Mouse (Mus musculus) right cerebral cortex, adult 18-20 months (tissue): ENCODE results near the gene Fam53b.

Experiments used
- DNase-seq: peaks from one replicate; pipeline ENCODE4 v3.0.0; 2022; ENCODE audit warnings: mixed read lengths

Fam53b gene

DNA sequence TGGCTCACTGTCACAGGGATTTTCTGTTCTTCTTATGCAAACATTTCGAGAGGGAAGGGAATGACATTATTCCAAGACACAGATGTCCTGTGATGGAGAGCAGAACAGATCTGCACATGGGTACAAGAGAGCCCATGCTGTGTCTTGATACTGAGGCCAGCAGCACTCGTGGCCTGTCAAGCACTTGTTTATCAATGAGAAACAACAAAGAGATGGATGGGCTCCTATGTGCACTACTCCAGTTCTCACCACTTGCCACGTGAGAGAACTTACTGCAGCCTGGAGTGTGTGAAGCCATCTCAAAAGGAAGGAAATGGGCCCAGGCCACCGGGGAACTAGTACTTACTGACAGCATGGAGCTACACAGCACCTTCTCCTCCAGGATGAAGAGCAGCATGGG lies 27.2 kb downstream of the Fam53b start:
- DNase-seq = no peak

DNA sequence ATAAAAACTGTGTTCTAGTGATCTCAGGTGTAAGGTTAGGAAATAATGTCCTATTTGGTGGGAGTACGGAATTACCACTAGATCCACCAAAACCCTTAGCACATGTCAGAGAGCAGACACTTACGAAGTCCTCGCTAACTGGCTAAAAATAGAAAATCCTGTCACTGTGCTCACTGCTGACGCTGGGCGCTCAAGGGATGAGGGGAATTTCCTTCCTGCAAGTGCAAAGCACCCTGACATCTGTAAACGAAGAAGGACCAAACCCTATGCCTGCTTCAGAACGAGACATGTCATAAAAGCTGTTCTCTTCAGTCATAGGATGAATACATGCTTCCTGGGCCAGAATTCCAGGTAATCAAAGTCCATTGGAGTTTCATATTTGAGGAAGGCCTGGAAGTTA lies 27.7 kb downstream of the Fam53b start:
- DNase-seq = no peak

DNA sequence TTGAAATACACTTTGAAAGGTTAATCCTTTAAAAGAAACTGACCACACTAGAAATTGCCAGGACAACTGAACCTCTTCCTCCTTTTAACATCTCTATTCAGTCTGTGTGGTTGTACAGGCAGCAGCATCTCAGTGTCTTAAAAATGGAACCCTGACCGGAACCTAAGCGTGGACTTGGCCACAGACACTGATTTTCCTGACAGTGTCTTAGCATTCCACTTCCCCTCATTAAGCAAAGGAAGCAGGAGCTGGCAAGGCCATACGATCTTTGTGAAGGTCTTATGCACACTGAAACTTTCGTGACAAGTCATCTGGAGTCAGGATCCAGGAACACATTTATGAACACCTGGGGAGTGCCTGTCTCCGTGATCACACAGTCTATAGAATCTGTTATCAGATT lies 29.6 kb downstream of the Fam53b start:
- DNase-seq = no peak

DNA sequence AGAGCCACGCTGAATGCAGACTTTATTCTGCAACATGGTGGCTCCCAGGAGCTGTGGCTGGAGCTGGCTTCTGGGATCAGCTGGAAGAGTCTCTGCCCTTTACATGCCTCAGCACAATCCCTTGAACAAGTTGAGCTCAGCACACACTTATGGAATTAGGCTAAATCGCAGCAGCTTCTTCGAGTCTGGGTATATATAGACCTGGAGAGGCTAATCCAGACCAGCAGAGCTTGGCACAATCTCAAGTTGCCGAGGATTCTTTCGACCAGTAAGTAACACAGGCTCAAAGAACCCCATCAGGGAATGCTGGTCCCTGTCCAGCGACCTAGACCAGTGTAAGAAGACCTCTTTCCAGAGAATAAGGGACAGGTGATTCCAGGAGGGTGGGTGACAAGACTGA lies 31.8 kb downstream of the Fam53b start:
- no peak for DNase-seq

DNA sequence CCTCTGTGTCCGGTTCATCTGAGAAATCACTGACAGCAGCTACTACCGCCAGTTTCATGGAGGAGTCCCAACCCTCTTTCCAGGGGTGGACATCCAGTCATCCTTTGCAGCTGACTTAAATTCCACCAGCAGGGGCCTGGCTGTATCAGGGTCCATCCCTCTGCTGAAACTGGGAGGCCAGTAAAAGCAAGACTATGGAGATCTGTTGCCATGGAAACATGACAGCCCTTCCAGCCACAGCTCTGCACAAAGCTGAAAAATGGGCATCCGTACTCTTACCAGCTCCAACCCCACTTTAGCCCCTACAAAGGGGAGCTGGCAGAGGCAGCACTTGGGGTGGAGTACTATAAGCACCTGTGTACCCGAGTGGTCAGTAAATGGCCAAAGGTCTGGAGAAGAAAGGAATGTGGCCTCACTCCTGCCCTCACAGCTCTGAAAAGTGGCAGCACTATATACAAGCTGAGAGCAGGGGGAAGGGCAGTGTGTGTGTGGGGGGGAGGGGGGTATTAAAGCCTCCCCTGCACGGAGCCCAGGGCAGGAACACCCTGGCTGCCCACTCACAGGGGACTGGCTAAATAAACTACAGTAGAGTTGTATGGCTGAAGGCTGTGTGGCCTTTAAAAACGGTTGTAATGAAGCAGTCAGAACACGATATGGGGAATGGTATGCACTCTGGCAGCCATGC lies 32.4 kb downstream of the Fam53b start:
- DNase-seq = no peak

DNA sequence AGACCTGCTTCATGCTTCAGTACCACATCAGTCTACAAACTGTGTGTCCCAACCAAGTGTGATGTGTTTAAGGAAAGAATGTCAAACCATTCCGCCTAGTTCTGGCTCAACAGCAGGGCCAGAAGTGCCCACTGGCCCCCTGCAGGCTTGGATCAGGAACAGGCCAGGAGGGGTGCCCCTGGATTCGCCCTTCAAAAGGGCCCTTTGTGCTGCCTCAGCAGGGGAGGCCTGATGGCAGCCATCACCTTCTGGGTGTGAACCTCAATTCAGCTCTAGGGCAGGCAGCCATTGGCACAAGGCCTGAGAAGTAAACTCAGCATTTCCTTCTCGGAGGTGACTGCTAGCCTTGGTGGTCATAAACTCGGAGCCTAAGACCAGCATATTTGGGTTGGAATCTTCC lies 33.1 kb downstream of the Fam53b start:
- no peak for DNase-seq

DNA sequence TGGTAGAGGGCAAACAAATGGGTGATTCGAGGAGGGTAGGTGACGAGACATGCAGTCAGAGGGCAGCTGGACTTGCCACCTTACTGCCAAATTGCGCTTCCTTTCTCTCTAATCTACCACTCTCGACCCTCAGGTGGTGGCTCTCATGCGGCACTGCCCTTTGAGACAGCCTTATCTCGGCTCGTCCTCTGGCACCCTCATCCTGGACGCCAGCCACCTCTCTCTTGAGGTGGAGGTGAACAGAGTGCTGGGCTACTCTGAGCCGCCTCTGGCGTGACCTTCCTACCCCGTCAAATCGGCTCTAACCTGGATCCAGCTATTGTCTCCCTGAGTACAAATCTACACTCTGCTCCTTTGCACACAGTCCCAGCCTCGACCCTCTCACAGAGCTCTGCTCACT lies 35.1 kb downstream of the Fam53b start:
- no peak for DNase-seq

DNA sequence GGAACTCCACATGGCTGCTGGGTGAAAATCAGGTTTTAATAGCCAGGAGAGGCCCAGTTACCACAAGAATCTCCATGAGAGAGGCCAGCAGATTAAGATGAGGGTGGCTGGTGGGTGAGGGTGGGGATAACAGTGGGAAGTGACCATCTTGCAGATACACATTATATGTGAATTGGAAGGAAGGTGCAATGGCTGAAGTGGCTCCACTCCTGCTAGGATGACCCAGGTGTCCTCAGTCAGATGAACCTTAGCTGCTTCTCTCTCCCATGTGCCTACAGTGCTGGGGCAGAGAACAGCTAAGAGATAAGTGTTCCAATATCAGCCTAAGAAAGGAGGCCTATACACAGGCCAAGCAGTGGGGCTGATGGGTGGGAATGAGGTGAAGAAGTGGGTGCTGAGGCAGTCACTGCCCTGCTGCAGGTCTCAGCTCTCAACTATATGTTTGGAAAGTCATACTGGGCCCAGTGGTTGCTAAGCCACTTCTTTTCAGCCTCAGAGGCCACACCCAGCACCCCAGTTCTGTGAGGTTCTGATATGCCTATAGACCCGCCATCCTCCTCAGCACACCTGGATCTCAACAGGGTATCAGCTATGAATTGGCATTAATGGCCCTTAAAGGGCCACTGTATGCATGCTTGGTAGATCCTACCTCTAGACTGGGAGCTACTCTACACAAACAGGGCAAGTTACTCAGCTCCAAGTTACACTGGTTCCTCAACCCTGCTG lies 35.8 kb downstream of the Fam53b start:
- DNase-seq = no peak

DNA sequence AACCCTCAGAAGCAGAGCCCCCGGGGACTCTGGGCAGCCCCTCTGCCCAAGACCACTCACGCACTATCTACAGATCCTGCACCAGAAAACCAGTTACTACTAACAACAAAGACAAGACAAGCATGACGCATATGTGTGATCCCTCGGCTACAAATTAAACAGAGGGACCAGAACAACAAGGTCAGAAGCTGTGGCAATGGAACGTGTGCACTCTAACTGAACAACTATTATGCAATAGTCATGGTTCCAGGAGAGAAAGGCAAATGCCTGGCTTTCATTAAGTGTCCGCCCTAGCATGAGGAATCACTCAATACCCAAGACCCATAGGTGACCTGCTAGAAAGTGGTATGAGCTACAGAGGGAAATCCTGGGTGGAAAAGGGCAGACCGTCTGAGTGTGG lies 36.6 kb downstream of the Fam53b start:
- no peak for DNase-seq

DNA sequence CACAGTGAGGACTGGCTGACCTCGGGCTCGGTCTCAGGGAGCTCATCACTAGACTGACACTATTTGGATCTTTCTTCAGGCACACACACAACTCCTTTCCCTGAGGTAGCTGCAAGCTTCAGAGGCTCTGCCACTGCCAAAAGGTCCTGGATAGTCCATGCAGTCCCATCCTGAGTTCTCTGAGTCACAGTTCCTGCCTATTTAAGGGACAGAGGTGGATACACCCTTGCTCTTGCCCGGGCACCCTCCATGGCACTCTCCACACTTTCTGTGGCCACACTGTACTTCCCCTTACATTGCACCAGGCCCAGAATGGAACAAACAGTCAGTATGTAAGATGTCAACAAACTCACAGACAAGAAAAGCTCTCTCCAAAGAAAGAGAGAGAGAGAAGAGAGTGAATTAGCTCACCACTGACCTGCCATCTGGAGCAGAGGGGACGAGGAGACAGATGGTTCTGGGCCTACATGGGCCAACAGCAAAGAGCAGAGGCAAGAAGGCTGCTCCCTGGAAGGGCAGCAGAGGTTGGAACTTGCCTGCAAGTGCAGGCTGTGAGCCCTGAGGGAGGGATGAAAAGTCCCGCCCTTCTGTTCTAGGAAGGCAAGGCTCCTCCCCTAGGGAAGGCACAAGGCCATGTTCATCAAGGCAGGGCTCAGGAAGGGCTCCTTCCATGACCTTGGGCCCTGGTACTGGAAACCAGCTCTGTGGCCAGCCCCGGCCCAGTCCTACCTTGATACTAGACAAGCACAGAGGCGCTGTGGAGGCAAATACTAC lies 37.2 kb downstream of the Fam53b start:
- no peak for DNase-seq

DNA sequence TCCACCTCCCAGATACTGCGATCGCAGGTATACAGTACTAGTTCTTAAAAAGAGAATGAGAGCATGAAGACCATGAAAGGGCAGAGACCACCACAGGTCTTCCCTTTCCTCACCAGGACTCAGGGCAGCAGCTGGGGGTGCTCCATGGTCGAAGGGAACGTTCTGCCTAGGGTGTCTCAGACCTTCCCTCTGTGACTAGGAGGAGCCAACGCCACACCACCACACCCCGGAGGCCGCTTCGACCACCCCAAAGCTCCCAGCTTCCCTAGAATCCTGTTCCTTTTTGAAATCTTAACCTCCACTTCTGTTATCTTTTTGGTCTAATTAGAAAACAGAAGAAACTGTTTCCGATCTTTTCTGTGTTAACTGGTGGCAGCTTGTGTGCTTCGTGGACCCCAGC lies 37.8 kb downstream of the Fam53b start:
- DNase-seq = no peak

DNA sequence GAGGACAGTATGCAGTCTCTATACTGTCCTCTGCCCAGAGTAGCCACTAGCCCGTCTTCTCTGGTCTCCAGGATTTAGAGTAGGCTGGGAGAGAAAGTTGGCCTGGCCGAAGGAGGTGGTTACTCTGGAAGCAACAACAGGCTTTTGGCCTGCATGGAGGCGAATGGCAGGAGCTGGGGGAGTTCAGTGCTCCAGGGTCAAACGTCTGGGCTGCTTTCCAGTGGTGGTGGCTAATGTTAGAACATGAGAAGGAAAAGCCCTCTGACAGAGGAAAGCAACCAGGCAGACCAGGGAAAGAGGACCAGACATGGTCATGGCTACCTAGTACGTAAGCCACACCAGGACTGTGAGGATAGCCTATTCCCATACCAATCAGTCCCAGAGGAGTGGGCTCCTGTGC lies 38.4 kb downstream of the Fam53b start:
- DNase-seq = no peak

DNA sequence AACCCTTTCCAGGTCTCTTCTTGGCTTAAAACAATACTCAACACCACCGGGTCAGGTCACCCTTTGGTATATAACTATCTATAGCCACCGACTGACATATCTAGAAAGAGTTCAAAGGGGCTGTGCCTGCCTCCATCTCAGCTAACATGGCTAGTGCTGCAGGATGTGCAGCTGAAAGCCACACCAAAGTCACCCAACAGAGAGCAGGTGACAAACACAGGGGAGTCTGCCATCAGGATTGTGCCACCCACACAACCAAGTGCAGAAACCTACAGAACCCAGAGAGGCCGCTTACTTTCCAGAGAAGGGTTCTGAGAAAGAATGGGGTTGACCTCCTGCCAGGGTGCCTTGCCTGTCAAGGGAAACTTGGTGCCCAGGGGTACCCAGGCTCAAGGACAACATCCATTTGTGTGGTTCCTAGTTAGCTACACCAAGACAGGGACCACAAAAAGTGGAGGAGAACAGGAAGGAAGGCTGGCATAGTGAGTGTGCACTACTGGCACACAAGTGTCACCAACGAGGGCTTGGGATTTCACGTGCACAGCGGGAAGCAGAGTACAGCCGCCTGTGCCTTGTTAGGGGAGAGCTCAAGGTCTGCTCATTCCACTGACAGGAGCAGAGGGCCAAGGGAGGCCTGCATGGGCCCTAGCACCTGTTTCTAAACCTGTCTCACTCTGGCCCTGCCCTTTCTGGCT lies 40.5 kb downstream of the Fam53b start:
- no peak for DNase-seq

DNA sequence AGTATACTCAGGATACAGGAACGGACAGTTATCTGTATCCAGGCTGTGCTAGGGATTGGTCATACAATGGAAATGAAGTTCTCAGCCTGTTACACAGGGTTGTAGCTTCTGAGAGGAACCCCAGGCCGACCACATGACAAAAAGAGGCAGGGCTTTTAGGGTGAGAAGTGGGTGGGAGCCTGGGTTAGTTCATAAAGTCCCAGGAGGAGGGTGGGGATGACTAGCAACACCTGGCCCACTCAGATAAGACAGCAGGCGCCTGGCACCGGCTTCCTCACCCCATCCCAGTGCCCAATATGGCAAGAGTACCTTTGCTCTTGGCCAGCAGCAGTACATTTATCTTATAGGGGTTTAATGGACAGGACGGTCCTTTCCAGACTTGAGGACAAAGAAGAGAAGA lies 41.2 kb downstream of the Fam53b start:
- no peak for DNase-seq

DNA sequence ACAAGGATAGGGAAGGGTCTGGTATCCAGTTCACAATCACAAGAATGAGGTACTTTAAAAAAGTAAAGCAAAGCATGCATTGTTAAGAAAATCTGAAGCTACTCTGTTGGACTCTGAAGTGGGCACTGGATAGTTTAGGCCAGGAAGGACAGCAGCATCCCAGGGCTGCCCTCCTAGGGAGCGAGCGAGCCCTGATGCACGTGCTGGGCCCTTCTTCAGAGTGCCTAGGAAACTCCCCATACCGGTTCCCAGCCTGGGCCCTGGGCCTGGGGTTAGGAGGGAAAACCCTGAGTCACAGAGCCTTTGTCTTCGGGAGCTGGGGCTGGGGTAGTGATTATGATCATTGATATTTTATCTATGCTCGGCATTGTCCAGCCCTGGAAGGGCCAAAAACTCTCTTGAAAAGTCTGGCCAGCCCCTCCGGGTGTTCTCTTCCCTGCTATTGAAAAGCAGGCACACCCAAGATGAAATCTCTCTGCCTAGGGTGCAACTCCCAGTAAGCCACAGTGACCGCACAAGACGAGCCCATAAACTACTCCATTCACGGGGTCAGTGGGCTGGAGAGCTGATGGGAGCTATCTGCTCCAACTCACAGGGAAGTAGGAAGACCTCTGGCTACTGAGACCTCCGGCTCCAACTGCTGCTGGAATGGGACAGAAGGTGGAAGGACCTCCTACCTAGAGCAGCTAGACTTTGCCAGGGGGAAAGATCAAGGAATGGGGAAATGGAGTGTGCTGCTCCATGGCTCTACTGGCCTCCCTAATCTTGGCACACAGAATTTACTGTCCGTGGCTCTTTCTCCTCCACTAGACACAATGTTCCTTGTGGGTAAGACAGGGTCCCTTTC lies 45.0 kb downstream of the Fam53b start:
- DNase-seq = no peak

DNA sequence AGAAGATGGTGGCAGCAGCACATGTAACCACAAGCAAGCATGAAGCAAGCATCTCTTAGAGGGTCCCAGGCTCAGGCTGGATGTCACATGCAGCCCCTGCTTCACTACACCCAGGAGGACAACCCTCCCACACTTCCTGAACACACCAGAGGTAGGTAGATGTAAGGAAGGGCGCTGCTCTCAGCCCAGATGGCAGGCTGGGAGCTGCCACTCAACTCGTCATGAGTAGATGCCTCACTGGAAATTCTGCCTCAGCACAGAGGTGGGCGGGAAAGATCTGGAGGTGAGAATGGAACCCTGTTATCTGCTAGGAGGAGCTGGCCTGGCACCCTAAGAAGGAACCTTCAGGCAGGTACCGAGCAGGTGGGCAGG lies 45.7 kb downstream of the Fam53b start:
- DNase-seq = peak; percentile 59

DNA sequence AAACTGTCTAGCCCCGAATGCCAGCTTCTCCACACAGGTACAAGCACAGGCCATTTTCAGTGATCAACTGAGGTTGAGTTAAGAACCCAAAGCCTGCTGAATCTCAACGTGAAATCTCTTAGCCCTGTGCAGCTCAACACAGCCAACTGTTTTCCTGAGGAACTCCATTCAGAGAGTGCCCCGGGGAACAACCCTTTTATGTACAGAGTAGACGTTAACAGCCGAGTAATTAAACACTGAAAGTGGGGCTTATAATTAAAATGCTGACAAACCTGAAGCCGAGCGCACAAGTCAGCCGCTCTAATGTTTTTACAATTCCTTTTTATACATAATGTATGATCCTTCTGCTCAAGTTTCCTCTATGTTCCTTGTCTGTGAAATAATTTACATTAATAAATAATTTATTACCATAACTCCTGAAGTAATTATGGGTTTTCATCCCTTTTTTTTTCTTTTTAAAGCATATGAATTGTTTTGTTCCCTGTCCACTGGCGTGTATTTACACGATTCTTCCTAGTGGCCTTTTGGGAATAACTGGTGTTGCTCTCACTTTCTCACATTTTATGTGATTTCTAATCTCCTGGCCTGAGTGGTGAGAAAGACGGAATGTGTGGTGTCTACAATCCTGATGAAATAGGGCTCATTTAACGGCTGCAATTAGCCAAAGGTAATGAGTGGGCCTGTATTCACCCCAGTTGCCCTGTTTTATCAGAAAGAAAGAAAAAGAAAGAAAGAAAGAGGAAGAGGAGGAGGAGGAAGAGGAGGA lies 46.3 kb downstream of the Fam53b start:
- DNase-seq = no peak

DNA sequence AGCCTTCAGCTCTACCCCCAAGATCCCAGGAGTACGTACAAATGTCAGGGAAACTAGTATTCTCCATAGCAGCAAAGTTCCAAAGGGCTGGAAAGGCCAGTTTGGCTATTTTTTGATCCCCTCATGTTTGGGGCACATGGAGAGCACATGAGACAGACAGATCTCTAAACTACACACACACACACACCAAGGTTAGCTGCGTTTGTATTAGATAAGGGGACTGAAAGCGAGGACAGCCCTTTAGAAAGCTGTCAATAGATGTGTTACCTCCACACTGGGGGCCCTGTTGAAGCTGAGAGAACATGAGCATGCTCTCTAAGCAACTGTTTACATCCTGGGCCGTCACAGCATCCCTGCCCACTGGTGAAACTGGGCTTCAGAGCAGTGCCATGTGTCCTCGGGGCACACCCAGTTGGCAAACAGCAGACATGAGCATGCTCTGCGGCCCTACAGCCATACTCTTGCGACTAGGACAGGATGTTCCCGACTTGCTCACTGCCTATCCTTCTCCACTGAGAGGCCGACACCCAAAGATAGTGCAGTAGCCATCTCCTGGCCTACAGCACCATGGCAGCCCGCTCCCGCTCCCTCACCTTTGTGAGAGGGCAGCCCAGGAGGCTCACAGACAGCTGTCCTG lies 47.3 kb downstream of the Fam53b start:
- DNase-seq = no peak

DNA sequence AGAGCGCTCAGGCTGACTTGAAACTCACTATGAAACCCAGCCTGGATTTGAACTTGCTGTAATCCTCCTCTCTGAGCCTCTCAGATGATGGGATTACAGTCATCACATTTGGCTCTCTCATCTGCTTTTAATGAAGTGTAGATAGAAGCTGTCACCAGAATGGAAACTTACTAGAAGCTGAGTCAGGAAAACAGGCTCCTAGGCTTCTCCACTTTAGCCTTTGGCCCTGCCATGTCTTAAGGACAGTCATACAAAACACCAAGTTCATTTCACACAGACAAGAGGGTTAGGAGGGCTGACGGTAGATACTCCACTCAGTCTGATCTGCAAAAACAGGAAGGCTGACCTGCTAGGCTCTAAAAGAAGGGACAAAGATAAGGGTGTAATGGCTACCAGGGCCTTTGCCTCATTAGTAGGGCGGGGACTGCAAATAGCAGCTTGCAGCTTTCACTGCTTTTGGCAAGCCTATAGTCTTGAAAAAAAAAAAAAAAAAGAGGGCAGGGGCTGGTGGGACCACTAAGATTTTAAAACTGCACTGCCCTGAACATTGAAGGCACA lies 48.0 kb downstream of the Fam53b start:
- DNase-seq = no peak

DNA sequence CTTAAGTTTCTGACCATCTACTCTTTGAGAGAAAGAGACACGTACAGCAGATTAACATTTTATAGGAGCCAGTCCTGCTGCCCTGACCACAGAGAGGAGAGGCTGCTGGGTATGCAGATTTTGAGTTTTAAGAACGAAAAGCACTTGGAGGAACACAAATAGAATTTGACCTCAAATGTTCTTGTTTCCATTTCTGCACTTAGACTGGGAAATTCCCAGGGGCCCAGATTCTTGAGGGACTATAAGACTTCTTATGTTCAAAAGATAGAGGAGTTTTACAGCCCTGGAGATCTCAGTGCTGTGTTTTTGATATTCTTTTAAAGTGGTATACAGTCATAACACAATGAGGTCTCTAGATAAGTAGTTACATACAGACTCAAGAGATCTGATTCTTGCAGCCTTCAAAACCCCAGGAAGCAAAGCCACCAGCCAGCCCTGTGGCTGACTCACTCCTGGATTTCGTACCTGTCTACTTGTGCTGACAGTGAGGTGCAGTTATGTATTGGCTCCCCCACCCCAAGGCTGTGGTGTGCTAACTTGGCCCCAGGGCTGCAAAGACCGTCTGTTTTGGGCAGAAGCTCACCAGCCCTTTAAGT lies 48.7 kb downstream of the Fam53b start:
- DNase-seq = no peak
